Mouse (Mus musculus): ENCODE measurements around the gene Cinp. TPM values are rescaled to one million over a fixed set of nuclear protein-coding genes. Genes with fewer than 3 reads are reported as not detected.

Cinp gene
- polyA plus RNA-seq, 1 experiment from 2014 or later: 94.0 TPM

GRCm38 (mm10) chr12:110850929-110851256 is 38.1 kb downstream of the Cinp start:
- DNase-seq: peak; percentile 44
- peak overlapping the region; percentile 84 for H3K4me2 ChIP-seq
- H3K36me3 ChIP-seq (ENCODE audit: insufficient read depth): peaks cover 10% of the 10 kb centered on the region
- H3K9me3 ChIP-seq (ENCODE audit: low read depth, low read length): no peaks in the 10 kb centered on the region
- H3K9ac ChIP-seq: peak overlapping the region; percentile 87
- ATAC-seq (ENCODE audit: insufficient read depth): no peak
- TF ChIP-seq CTCF (IDR thresholded peaks at IDR 0.05; ENCODE audit: low read depth): no peak
- H3K4me3 ChIP-seq (ENCODE audit: low read depth, low read length): peak overlapping the region; percentile 91
- no peaks in the 10 kb centered on the region for H3K27me3 ChIP-seq (ENCODE audit: insufficient read depth, low read length)
- peak overlapping the region; percentile 72 for H3K27ac ChIP-seq (ENCODE audit: low read depth)
- 11% methylated on average over 9 of the region's 9 CpGs for WGBS
- peaks cover 10% of the 10 kb centered on the region for H3K4me1 ChIP-seq (ENCODE audit: insufficient read depth)

- peak; percentile 19; the same call in 1 of the 2 replicates for TF ChIP-seq CTCF (IDR thresholded peaks at IDR 0.05; ENCODE audit: low read depth)
- Histone ChIP-seq H3K4me1 (ENCODE audit: insufficient read depth) (peaks cover 11% of the 10 kb centered on the region), H3K27me3 (ENCODE audit: insufficient read depth, low read length) (no peaks in the 10 kb centered on the region), H3K4me3 (ENCODE audit: low read depth, low read length) (peak within 1 kb of the TSS; percentile 91), H3K4me2 (peak within 1 kb of the TSS; percentile 84), H3K9me3 (ENCODE audit: low read depth, low read length) (no peaks in the 10 kb centered on the region), H3K9ac (peak within 1 kb of the TSS; percentile 87), H3K36me3 (ENCODE audit: insufficient read depth) (peaks cover 4% of the 10 kb centered on the region), H3K27ac (ENCODE audit: low read depth) (peak within 1 kb of the TSS; percentile 72)
- ATAC-seq (ENCODE audit: insufficient read depth): peak; percentile 81
- peak; percentile 89 for DNase-seq
- WGBS: under 1% methylated on average over 84 of the region's 89 CpGs
Measured at GRCm38 (mm10) chr12:110850010-110850928, 38.7 kb downstream of the Cinp start, which contains the start of gene Zfp839. Gene Zfp839 (plus strand): TSS chr12:110850253.

- TF ChIP-seq CTCF (IDR thresholded peaks at IDR 0.05; ENCODE audit: low read depth): no peak
- no peaks in the 10 kb centered on the region for H3K9me3 ChIP-seq (ENCODE audit: low read depth, low read length)
- DNase-seq: no peak
- H3K4me2 ChIP-seq: peak overlapping the region; percentile 70
- H3K4me1 ChIP-seq (ENCODE audit: insufficient read depth): peaks cover 10% of the 10 kb centered on the region
- H3K4me3 ChIP-seq (ENCODE audit: low read depth, low read length): peak overlapping the region; percentile 49
- H3K9ac ChIP-seq: peak overlapping the region; percentile 51
- 58% methylated on average over 6 of the region's 6 CpGs for WGBS
- no peaks in the 10 kb centered on the region for H3K27me3 ChIP-seq (ENCODE audit: insufficient read depth, low read length)
- no peak for ATAC-seq (ENCODE audit: insufficient read depth)
- H3K36me3 ChIP-seq (ENCODE audit: insufficient read depth): no peaks in the 10 kb centered on the region
- H3K27ac ChIP-seq (ENCODE audit: low read depth): no peak overlapping the region
Measured at GRCm38 (mm10) chr12:110846191-110846765, 42.7 kb downstream of the Cinp start.

GRCm38 (mm10) chr12:110845131-110845880 is 43.6 kb downstream of the Cinp start:
- H3K4me1 ChIP-seq (ENCODE audit: insufficient read depth): peaks cover 5% of the 10 kb centered on the region
- peak overlapping the region; percentile 70 for H3K4me2 ChIP-seq
- DNase-seq: peak; percentile 99
- under 1% methylated on average over 36 of the region's 36 CpGs for WGBS
- no peaks in the 10 kb centered on the region for H3K27me3 ChIP-seq (ENCODE audit: insufficient read depth, low read length)
- H3K9me3 ChIP-seq (ENCODE audit: low read depth, low read length): no peaks in the 10 kb centered on the region
- H3K27ac ChIP-seq (ENCODE audit: low read depth): peak overlapping the region; percentile 65
- peak overlapping the region; percentile 54 for H3K9ac ChIP-seq
- peak; percentile 94 for ATAC-seq (ENCODE audit: insufficient read depth)
- H3K36me3 ChIP-seq (ENCODE audit: insufficient read depth): no peaks in the 10 kb centered on the region
- no peak for TF ChIP-seq CTCF (IDR thresholded peaks at IDR 0.05; ENCODE audit: low read depth)
- H3K4me3 ChIP-seq (ENCODE audit: low read depth, low read length): peak overlapping the region; percentile 49

- peak overlapping the region; percentile 54 for H3K9ac ChIP-seq
- H3K27me3 ChIP-seq (ENCODE audit: insufficient read depth, low read length): no peaks in the 10 kb centered on the region
- H3K4me1 ChIP-seq (ENCODE audit: insufficient read depth): peaks cover 5% of the 10 kb centered on the region
- peak; percentile 22; the same call in 1 of the 2 replicates for TF ChIP-seq CTCF (IDR thresholded peaks at IDR 0.05; ENCODE audit: low read depth)
- WGBS: 1% methylated on average over 42 of the region's 42 CpGs
- peak overlapping the region; percentile 70 for H3K4me2 ChIP-seq
- no peaks in the 10 kb centered on the region for H3K9me3 ChIP-seq (ENCODE audit: low read depth, low read length)
- peak overlapping the region; percentile 49 for H3K4me3 ChIP-seq (ENCODE audit: low read depth, low read length)
- DNase-seq (no peak), ATAC-seq (ENCODE audit: insufficient read depth) (peak; percentile 33)
- peak overlapping the region; percentile 65 for H3K27ac ChIP-seq (ENCODE audit: low read depth)
- no peaks in the 10 kb centered on the region for H3K36me3 ChIP-seq (ENCODE audit: insufficient read depth)
Measured at GRCm38 (mm10) chr12:110844227-110845130, 44.5 kb downstream of the Cinp start.
